Mouse (Mus musculus) urinary bladder, postnatal 4 days (tissue): ENCODE data around the gene Gtpbp3.
"Not testable (repeated sequence)": the region's sequence is repeated elsewhere in the genome, so short reads cannot be mapped to it uniquely, and the experiment has no call there.

Source experiments
- DNase-seq, 2 experiments: peaks; one replicate each; pipeline ENCODE4 v3.0.0; 2021 to 2022; ENCODE audit warnings: low spot score in 2 of 2

Gtpbp3 gene

DNA sequence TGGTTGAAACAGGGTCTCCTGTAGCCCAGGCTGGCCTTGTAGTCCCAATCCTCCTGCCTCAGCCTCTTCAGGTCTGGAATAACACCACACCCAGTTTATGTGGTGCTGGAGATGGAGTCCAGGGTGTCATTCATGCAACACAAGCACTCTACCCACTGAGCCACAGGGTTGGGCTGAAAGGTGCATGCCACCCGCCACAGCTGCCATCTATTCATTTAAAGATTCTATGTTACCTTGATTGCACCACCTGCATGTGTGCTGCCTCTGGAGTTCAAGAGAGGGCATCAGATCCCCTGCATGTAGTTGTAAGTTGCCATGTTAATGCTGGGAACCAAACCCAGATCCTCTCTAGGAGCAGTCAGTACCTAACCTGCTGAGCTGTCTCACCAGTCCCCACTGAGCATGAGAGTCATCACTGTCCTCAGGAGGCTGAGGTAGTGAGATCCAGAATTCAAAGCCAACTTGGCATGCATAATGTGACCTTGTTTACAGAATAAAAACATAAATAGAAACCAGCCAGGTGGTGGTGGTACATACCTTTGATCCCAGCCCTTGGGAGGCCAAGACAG, 9.3 kb downstream of the Gtpbp3 start:
- no peak for DNase-seq

DNA sequence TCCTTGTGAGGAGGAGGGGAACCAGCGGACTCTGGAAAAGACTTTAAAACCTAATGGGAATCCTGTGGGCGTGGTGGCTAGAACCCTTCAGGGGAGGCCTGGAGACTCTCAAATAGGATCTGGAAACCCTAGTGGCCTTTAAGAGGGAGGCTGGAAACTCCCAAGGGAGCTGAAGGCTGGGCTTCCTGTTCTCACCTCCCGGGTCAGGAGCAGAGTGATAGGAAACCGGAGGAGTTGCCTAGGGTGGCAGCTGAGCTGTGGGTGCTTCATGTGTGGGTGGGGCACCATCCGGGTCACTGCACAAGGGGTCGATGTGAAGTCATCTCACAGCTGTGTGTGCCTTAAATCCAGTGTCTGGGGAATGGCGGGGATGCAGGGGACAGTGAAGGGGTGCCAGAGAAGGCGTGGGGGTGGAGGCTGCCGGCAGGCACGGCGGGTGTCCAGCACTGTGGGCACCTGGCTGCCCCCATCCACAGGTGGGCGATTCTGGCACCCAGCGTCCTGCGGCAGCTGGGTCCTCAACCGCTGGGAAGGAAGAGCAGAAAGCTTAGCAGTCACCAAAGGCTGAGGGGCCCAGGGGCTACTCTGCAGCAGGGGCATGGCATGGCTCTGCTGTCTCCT, 10.1 kb downstream of the Gtpbp3 start:
- no peak for DNase-seq

DNA sequence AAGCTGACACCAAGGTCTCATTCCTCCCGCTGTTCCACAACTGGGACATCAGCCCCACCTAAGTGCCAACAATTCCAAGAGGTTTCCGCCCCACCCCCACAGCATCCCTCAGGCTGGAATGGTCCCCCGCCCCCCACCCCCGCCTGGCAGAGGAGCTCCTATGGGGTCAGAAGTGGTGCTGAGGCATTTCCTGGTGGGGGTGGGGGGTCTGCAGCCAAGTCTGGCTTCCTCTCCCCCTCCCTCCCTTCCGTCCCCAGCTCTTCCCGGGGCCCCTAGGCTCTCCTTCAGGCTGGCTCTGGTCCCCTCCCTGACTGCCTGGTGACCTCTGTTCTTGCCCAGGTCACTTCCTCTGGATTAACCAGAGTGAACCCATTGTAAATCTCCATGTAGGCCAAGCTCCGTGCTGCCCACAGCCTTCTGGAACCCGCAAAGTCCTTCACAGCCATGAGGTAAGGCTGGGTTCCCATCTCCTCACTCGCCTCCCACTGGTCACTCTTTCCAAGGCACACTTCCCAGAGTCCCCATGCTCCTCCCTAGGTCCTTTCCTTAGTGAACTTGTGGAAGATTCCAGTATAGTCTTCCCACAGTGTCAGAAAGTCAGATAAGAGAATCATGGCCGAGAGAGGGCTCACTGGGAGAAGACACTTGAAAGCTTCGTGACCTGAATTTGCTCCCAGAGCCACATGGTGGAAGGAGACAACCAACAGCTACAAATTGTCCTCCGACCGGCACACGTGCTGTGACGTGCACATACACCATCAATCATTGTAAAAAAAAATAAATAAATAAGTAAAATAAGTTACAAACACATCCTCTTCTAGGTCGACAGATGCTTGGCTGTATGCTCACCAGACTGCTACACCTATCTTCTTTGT, 11.2 kb downstream of the Gtpbp3 start:
- no peak for DNase-seq

- DNase-seq = no peak
Measured at GRCm38 (mm10) chr8:71504349-71504748, 16.4 kb downstream of the Gtpbp3 start.

DNA sequence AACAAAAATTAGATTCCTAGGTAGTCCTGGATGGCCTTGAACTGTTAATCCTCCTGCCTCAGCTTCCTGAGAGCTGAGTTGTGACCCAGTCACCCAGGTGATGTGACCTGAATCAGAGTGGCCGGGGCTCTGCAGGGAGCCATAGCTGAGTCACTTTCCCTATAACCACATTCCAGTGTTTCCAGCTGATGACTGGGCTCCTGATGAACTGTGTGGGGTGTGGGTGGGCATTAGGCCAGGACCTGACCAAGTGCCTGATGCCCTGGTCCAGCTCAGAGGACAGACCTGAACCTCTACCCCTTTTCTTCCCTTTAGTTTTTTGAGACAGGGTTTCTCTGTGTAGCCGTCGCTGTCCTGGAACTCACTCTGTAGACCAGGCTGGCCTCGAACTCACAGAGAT, 17.4 kb downstream of the Gtpbp3 start:
- DNase-seq = no peak

DNA sequence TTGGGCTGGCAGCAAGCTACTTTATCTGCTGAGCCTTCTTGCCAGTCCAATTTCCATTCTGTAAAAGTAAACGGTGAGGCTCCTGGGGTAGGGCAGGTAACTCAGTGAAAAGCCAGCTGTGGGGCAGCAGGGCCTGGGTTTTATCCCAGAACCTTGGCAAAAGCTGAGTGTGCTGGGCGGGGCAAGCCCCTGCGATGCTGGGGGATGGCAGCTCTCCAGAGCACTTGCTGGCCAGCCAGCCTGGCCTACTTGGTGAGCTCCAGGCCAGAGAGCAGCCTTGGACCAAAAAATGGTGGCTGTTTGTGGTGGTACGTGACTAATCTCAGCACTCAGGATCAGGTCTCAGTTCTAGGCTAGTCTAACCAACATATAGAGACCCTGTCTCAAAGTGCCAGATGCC, 18.1 kb downstream of the Gtpbp3 start:
- no peak for DNase-seq

- DNase-seq = peak; percentile 61 to 74
Measured at GRCm38 (mm10) chr8:71507589-71508104, 19.7 kb downstream of the Gtpbp3 start.

DNA sequence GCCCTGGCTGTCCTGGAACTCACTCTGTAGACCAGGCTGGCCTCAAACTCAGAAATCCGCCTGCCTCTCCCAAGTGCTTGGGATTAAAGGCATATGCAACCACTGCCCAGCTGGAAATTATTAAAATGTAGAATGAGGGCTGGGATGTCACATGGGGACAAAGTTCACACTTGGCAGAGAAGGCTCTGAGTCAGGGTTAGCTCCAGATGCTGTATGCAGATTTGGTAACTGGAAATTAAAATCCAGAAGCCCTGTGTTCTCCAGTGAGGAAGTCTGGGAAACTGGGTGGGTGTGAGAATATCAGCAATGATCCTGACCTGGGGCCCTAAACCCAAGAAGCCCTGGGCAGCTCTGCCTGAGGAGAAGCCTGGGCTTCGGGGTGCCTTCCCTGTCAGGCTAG, 21.4 kb downstream of the Gtpbp3 start:
- DNase-seq = no peak

GRCm38 (mm10) chr8:71511644-71512043, 23.7 kb downstream of the Gtpbp3 start, which contains the start of gene Plvap:
TSS of gene Plvap (minus strand) at chr8:71511752.
- DNase-seq = no peak

DNA sequence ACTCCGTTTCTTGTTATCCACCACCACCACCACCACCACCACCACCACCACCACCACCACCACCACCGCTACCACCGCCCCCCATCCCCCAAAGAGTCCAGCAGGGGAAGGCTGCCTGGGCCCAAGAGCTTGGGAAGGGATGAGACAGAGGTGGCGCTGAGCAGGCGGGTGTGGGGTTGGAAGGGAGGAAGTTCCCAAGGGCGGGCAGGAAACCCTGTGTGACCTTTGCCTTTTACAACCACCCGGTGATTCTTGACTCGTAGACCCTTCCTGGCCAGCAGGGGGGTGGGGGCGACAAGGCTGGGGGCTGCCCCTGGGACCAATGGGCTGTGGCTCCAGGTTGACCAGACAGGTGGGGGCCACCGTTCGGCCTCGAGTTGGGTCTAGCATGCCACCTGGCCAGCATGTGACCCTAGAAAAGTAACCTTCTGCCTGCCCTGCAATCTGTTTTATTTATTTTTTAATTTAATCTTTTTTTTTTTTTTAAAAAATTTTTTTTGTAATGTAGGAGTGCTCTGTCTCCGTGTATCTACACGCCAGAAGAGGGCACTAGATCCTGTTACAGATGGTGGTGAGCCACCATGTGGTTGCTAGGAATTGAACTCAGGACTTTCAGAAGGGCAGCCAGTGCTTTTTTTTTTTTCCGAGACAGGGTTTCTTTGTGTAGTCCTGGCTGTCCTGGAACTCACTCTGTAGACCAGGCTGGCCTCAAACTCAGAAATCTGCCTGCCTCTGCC, 25.3 kb downstream of the Gtpbp3 start:
- no peak for DNase-seq

DNA sequence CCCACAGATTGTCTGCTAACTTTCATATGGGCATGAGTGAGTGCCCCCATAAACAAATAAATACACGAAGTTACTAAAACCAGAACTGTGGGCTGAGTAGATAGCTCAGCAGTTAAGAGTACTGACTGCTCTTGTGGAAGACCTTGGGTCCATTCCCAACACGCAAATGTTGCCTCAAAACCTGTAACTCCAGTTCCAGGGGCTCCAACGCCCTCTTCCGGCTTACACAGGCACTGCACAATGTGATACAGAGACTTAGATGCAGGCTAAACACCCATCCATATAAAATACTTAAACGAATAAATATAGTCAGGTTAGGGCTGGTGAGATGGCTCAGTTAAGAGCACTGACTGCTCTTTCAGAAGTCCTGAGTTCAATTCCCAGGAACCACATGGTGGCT, 27.1 kb downstream of the Gtpbp3 start:
- no peak for DNase-seq

DNA sequence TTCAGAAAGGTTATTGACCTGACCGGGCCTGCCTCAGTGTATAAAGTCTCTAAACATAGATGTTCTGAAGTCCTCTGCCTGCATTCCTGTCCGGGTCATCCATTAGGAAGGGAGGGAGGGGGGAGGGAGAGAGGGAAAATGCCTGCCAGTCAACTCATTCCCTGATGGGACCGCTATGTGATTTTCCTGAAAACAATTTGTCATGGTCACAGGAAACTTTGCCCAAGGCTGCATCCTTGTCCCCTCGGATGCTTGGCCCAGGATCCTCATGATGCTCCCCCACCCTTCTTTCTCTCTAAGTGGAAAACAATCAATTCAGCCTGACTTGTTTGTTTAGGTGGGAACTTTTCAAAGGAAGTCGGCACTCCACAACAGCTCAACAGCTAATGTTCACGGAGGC, 28.9 kb downstream of the Gtpbp3 start:
- DNase-seq = no peak

GRCm38 (mm10) chr8:71519037-71519825, 31.3 kb downstream of the Gtpbp3 start:
- DNase-seq = not testable (repeated sequence)

DNA sequence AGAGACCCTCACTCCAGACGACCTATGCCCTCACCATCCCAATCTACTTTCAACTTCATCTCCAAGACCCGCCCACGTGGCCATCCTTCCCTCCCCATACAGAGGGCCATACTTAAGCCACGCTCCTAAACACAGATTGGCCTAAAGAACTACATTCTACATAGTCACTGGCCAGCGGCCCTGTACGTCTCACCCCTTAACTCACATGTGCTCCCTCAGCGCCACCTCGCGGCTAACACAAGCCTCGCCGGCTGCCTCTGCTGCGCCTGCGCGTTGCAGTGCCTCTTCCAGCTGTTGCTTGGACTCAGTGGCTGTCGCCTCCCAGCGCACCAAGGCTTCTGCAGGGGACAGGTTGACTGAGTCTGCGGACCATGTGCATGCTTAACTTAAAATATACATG, 33.7 kb downstream of the Gtpbp3 start:
- DNase-seq = peak; percentile 91 to 98

- no peak for DNase-seq
Measured at GRCm38 (mm10) chr8:71525226-71526050, 37.5 kb downstream of the Gtpbp3 start, which contains the start of gene Ccdc194. TSS of gene Ccdc194 (minus strand) at chr8:71525711.

DNA sequence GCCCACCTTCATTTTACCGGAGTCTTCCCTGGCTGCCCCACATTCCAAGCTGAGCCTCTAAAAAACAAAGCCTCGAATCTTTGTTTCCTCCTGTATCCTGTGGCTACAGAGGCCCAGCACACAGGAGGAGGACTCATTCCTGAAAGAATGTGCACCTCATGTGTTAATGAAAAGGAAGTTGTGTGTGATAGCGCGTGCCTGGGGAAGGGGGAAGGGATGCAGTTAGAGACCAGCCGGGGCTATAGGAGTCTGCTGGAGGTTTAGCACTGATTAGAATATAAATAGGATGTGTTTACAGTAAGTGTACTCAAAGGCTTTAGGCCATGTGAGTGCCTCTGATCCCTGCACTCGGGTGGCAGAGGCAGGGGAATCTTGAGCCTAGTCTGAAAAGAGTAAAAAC, 38.4 kb downstream of the Gtpbp3 start:
- DNase-seq = no peak

DNA sequence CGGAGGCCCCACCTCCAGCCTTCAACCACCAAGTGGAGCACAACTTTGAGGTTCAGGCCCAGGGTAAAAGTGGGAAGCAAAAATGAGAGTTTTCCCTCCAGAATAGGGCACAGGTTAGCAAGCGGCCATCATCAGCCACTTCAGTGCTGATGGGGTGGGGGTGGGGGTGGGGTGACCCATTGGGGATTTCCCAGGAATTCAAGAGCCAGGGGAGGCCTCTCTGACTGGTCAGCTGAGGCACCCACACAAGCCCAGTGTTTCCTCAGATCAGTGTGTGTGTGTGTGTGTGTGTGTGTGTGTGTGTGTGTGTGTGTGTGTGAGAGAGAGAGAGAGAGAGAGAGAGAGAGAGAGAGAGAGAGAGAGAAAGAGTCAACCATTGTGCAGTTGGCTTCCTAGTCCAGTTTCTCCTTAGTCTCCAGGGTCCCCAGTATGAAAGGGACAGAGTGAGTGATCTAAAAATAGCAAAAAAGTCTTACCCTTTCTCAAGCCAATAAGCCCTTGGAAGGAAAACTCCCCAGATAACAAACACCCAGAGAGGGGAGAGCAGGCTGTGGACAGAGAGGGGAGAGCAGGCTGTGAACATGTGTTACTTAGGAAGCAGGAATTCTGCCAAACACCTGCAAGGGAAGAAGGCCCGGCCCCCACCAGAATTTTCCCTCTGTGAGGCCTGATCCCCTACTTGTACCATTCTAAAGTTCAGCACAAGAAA, 39.4 kb downstream of the Gtpbp3 start:
- no peak for DNase-seq

- DNase-seq = no peak
Measured at GRCm38 (mm10) chr8:71528362-71529073, 40.6 kb downstream of the Gtpbp3 start.
